Mouse (Mus musculus) A20 (cell line): ENCODE results near the gene Vmn1r58.
"Not testable (repeated sequence)": the region's sequence is repeated elsewhere in the genome, so short reads cannot be mapped to it uniquely, and the experiment has no call there.

Source experiments
- DNase-seq: peaks from one replicate; pipeline ENCODE4 v3.0.0-alpha.2; 2011; ENCODE audit warnings: low read depth, low spot score

The Vmn1r58 gene

DNA sequence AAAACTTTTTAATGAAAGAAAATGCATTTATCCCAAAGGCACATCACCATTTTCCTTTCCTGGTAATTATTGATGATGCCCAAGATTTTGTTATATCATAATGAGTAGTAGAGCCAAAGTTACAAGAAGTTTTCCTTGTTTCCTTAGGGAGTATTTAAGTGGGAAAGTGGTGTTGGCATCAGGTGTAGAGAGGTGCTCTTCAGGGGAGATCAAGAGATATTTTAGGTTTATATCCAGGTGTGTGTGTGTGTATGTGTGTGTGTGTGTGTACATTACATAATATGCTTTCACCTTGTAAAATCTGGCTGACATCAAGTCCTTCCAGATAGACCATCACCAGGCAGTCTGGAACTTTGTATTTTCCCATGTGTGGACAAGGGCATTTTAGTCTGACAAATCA is at the start of gene Vmn1r58:
Vmn1r58 (minus strand) TSS at position 101 of the 400 bp plus-strand sequence.
- not testable (repeated sequence) for DNase-seq

DNA sequence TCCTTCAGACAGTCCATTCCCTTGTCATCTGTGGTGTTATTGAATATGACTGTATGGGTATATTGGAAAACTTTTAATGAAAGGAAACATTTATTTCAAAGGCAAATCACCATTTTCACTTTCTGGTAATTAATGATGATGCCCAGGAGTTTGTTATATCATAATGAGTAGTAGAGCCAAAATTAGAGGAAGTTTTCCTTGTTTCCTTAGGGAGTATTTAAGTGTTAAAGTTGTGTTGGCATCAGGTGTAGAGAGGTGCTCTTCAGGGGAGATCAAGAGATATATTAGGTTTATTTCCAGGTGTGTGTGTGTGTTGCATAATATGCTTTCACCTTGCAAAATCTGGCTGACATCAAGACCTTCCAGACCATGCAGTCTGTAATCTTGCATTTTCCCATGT is 43.5 kb upstream of the Vmn1r58 start, which contains the start of gene Vmn1r59:
Vmn1r59 (minus strand) TSS at position 101 of the 400 bp plus-strand sequence.
- DNase-seq: no peak

DNA sequence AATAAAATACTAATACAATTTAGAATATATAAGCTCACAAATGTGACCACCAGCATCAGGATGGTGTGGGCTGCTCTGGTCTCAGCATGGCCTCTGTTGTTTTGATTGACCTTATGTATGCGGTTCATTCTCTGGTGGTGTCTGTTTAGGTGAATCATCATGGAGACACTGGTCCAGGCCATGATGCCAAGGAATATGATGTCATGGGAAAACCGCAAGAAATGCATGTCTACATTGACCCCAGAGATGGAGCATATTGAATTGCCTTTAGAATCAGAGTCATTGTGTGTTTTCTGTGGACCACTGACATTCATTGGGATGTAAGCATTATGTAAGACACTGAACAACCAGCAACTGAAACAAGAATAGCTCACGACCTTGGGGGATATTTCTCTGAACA is 40.8 kb upstream of the Vmn1r58 start:
- DNase-seq: not testable (repeated sequence)

DNA sequence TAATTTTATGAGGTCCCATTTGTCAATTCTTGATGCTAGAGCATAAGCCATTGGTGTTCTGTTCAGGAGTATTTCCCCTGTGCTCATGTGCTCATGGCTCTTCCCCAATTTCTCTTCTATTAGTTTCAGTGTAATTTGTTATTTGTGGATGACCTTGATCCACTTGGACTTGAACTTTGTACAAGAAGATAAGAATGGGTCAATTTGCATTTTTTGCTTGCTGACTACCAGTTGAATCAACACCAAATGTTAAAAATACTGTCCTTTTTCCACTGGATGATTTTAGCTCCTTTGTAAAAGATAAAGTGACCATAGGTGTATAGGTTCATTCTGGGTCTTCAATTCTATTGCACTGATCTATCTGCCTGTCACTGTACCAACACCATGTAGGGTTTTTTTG is 35.4 kb upstream of the Vmn1r58 start:
- no peak for DNase-seq

DNA sequence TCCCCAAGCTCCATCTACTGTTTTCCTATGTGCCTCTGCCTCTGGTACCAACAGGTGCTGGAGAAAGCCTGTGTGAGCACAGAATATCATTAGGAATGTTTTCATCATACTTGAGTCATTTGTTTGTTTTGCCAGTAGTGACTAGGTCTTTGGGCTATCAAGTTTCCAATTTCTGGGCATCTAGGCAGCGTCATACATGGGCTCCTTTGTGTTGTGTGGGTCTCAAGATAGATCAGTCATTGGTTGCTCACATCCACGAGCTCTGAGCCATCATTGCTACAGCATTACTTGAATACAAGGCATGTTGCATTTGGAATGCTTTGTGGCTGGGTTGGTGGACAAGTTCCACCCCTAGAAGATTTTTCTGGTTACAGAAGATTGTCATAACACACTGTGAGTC is 7.0 kb downstream of the Vmn1r58 start:
- no peak for DNase-seq

DNA sequence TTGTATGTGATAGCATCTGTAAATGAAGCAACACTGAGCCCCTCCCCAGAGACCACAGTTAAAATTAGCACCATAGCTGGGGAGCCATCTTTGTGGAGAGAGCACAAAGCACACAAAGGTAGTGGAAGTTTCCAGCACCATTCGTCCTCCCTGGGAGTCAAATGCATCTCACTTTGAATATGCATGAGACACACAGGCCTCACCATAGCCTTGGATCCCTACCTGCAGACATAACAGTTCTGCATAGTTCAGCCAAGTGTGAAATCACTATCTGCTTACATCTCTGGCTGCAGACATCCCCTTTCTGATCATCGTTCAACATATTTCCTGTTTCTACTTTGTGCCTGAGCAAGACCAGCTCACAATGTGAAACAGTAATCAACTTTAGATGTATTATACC is 46.5 kb downstream of the Vmn1r58 start:
- peak; percentile 80 for DNase-seq

DNA sequence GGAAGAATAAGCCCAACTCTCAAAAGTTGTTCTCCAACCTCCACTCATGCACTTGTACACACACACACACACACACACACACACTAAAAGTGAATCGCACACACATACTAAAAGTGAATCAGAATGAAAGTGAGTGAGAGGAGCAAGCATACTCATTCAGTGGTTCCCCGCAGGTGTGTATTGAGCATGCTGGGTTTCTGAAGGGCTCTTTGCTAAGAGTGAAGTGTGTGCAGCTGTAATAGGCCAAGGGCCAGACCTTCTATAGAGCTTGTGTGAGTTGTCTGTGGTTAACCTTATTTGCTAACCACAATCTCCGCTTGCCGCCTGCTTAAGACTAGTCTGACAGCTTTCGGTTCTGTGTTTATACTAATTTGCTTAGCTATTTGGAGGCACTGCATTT is 49.6 kb downstream of the Vmn1r58 start:
- peak; percentile 93 for DNase-seq
